ENCODE assay signal across 21 mouse cellular contexts in genomic region chr7:136236391-136236790, GRCm38 (mm10).
A peak's percentile ranks its signal among the peaks of the same experiment; 100 is the strongest.
DNase-seq lines count a peak whose midpoint lies in the region; ATAC-seq and TF ChIP-seq lines count a peak whose summit lies in the region.
"Had no signal": no experiment of that assay in that cellular context is flagged by ENCODE, and none has a peak within 500 bp of the region (broad histone marks: within the 10 kb centered on the region; RNA-seq: fewer than 3 reads in every experiment).

No protein-coding gene starts in this region.

- H3K27ac ChIP-seq in midbrain, embryonic 11.5 days (ENCODE audit: low read depth, low read length): no peak overlapping the region
- no peak overlapping the region for H3K27ac ChIP-seq in midbrain, postnatal 0 days (ENCODE audit: low read depth, low read length)
- H3K27ac ChIP-seq: forebrain, embryonic 10.5 days; heart, adult 2 months; heart, embryonic 13.5 days; hindbrain, embryonic 14.5 days; limb, embryonic 12.5 days; liver, embryonic 12.5 days had no signal

- no peaks in the 10 kb centered on the region for H3K9me3 ChIP-seq in midbrain, embryonic 11.5 days (ENCODE audit: control insufficient read depth, low read length)
- no peaks in the 10 kb centered on the region for H3K9me3 ChIP-seq in midbrain, postnatal 0 days (ENCODE audit: low read length)
- H3K9me3 ChIP-seq: forebrain, embryonic 10.5 days; heart, embryonic 13.5 days; limb, embryonic 12.5 days; liver, embryonic 12.5 days had no signal

- no peak overlapping the region for H3K9ac ChIP-seq in midbrain, embryonic 11.5 days (ENCODE audit: low read length)
- H3K9ac ChIP-seq in midbrain, postnatal 0 days (replicated peaks; ENCODE audit: low read length, poor library complexity, severe bottlenecking): no peak overlapping the region
- H3K9ac ChIP-seq: heart, embryonic 13.5 days; hindbrain, embryonic 14.5 days; limb, embryonic 12.5 days; liver, embryonic 12.5 days had no signal

- TF ChIP-seq CTCF in midbrain, postnatal 0 days (IDR thresholded peaks at IDR 0.05): no peak

- no peaks in the 10 kb centered on the region for H3K27me3 ChIP-seq in midbrain, embryonic 11.5 days (ENCODE audit: control insufficient read depth, insufficient read depth, low read length)
- no peaks in the 10 kb centered on the region for H3K27me3 ChIP-seq in midbrain, postnatal 0 days (ENCODE audit: insufficient read depth, low read length)
- H3K27me3 ChIP-seq: liver, embryonic 12.5 days had no signal

- DNase-seq in heart, adult 11 months: peak; percentile 28
- no peak for DNase-seq in heart, postnatal 25 days (ENCODE audit: low spot score)
- DNase-seq in midbrain, embryonic 11.5 days (ENCODE audit: low spot score, missing footprints): peak; percentile 69
- DNase-seq in midbrain, postnatal 0 days (ENCODE audit: low spot score): no peak
- DNase-seq in kidney, postnatal 36 days: peak; percentile 59 to 77
- no peak for DNase-seq in left cerebral cortex, postnatal 4 days
- DNase-seq in retina, postnatal 1 day: no peak
- DNase-seq: adrenal gland, postnatal 10 days; cerebellum, adult 9-11 months; gastrocnemius, postnatal 25 days; heart, adult 2 months; heart, postnatal 14 days; lung, adult 2 months; lung, postnatal 14 days; right cerebral cortex, postnatal 14 days had no signal

- ATAC-seq in midbrain, embryonic 11.5 days (ENCODE audit: low FRiP score): no peak
- ATAC-seq in midbrain, postnatal 0 days (ENCODE audit: low FRiP score): no peak
- ATAC-seq in erythroblast, adult 5-6 weeks (replicated peaks; ENCODE audit: low FRiP score, poor library complexity, severe bottlenecking): no peak
- ATAC-seq: liver, embryonic 12.5 days had no signal

- no peaks in the 10 kb centered on the region for H3K36me3 ChIP-seq in midbrain, embryonic 11.5 days (ENCODE audit: control insufficient read depth, insufficient read depth, low read length)
- H3K36me3 ChIP-seq in midbrain, postnatal 0 days (ENCODE audit: insufficient read depth, low read length): no peaks in the 10 kb centered on the region
- H3K36me3 ChIP-seq: forebrain, embryonic 10.5 days; heart, embryonic 13.5 days; limb, embryonic 12.5 days; liver, embryonic 12.5 days had no signal

- 68% methylated on average over 10 of the region's 10 CpGs for WGBS in midbrain, embryonic 11.5 days
- WGBS in midbrain, postnatal 0 days: 37% methylated on average over 10 of the region's 10 CpGs

- H3K4me2 ChIP-seq in midbrain, embryonic 11.5 days: no peak overlapping the region
- no peak overlapping the region for H3K4me2 ChIP-seq in midbrain, postnatal 0 days (ENCODE audit: low read depth, low read length, poor library complexity, severe bottlenecking)
- H3K4me2 ChIP-seq: heart, embryonic 13.5 days; hindbrain, embryonic 14.5 days; limb, embryonic 12.5 days; liver, embryonic 12.5 days had no signal

- H3K4me3 ChIP-seq in midbrain, embryonic 11.5 days (ENCODE audit: low read depth, low read length): no peak overlapping the region
- no peak overlapping the region for H3K4me3 ChIP-seq in midbrain, postnatal 0 days (ENCODE audit: low read depth, low read length)
- H3K4me3 ChIP-seq: forebrain, embryonic 10.5 days; heart, adult 2 months; heart, embryonic 13.5 days; limb, embryonic 12.5 days; liver, embryonic 12.5 days had no signal

- 0 out of 2 replicates have a peak, but pooled peaks cover 3% of the 10 kb centered on the region for H3K4me1 ChIP-seq in midbrain, embryonic 11.5 days (ENCODE audit: control insufficient read depth, insufficient read depth, low read length)
- no peaks in the 10 kb centered on the region for H3K4me1 ChIP-seq in midbrain, postnatal 0 days (ENCODE audit: insufficient read depth, low read length)
- H3K4me1 ChIP-seq: heart, embryonic 13.5 days; liver, embryonic 12.5 days had no signal

- intact Hi-C loops in heart, postnatal 25 days (cut with DNase I): no loop called here
- intact Hi-C loops in left cerebral cortex, postnatal 4 days (cut with DNase I): no loop called here

Comparison
In these comparisons a context has a peak if more than half of its experiments do, and no peak if none do; other contexts are left out.
1. DNase-seq: peak in heart, adult 11 months (single experiment), midbrain, embryonic 11.5 days (single experiment) and kidney, postnatal 36 days (2 of 2); none in heart, postnatal 25 days (single experiment), midbrain, postnatal 0 days (single experiment), left cerebral cortex, postnatal 4 days (single experiment) and retina, postnatal 1 day (single experiment).